Mouse (Mus musculus): ENCODE results near the gene Cd27.

GRCm38 (mm10) chr6:125236782-125237181 lies at the start of gene Cd27:
- TF ChIP-seq CTCF (IDR thresholded peaks at IDR 0.05; ENCODE audit: control insufficient read depth, insufficient read depth, insufficient replicate concordance, low read depth, low read length) = no peak
- TF ChIP-seq POLR2A (IDR thresholded peaks at IDR 0.05; ENCODE audit: control insufficient read depth, low read depth, low read length) = no peak
